Mouse (Mus musculus) heart, adult 11 months (tissue): ENCODE measurements around the gene Gm44502.
A peak's percentile ranks its signal among the peaks of the same experiment; 100 is the strongest.

Experiments used
- DNase-seq: peaks from one replicate; pipeline ENCODE4 v3.0.0; 2022

The Gm44502 gene

GRCm38 (mm10) chr15:89396883-89397282 is 32.6 kb downstream of the Gm44502 start:
- no peak for DNase-seq

DNA sequence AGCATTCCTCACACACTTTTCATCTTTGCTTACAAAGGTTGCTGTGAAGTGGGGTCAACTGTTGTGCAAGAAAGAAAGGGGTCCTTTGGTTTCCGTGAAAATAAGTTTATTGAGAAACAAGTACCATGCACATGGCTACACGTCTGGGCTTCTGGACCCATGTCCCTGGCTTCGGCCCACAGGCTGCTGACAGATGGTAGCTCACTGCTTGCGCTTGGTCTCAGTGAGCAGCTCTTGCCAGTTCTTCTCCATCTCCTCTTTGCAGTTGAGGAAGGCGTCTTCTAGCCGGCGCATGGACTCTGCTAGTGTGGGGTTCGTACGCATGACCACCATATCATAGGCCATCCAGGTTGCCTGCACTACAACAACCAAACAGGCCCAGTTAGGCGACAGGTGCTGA is 39.4 kb downstream of the Gm44502 start:
- DNase-seq: no peak

- no peak for DNase-seq
Observed at GRCm38 (mm10) chr15:89387127-89387526, 42.4 kb downstream of the Gm44502 start.

DNA sequence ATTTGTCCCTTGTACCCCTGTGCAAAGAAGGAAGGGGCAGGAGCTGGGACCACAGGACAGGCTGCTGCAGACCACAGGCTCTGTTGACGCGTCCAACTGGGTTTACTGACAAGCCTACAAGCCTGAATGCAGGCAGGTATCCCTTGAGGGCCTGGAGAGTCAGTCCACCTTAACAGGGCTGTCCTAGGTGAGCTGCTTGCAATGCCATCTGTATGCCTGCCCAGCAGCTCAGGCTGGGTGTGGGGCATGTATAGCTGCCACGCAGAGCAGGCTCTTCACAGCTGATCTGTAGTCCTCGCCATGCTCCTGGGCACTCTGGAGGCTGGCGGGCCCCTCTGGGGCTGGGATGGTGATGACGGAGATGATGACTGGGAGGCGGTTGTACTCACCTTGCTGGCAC is 44.9 kb downstream of the Gm44502 start, which contains the start of gene Klhdc7b:
TSS of gene Klhdc7b (plus strand) at position 301 of the 400 bp plus-strand sequence.
- DNase-seq: no peak

DNA sequence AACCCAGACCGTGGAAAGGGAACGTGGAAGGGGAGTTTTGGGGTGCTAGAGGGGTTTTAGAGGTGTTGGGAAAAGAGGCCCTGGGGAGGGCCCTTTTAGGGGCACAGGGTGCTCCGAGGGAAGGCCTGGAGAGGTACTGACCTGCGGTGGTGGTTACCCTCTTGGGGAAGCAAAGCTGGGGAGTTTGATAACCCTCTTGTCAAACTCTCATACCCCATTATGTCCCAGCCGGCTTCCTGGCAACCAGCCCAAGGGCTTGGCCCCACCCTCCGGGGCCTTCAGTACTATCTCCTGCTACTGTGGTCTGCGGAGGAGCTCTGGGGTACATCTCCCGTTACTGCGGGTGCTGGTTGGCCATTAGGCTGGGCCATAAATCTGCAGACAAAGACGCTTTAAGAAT is 50.1 kb downstream of the Gm44502 start:
- DNase-seq: peak; percentile 94

DNA sequence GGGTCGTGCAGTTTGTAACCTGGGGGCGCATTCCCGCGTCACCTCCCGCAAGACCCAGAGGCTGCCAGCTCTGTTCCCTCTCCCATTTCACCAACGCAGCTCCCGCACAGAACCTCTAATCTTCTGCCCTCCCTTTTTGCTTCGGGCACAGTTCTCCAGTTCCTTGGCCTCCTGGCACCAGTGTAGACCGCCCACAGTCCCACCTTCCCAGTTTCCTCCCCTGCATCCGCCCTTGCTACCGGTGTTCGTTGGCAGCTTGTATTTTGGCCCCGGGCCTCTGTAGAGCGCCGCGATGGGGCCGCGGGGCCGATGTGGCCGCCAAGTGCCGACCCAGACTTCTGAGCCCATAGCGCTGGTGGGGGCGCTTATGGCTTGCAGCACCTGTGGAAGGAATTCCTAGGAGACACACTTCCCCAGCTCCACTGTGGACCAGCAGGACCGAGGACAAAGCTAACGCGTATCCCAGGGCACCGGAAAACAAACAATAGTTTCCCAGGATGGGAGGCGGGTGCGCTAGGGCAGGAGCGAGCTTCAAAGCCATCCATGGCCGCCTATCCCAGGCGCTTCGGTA is 50.6 kb downstream of the Gm44502 start, which contains the start of gene Odf3b:
TSS of gene Odf3b (minus strand) at position 452 of the 571 bp plus-strand sequence.
- peak; percentile 98 for DNase-seq

DNA sequence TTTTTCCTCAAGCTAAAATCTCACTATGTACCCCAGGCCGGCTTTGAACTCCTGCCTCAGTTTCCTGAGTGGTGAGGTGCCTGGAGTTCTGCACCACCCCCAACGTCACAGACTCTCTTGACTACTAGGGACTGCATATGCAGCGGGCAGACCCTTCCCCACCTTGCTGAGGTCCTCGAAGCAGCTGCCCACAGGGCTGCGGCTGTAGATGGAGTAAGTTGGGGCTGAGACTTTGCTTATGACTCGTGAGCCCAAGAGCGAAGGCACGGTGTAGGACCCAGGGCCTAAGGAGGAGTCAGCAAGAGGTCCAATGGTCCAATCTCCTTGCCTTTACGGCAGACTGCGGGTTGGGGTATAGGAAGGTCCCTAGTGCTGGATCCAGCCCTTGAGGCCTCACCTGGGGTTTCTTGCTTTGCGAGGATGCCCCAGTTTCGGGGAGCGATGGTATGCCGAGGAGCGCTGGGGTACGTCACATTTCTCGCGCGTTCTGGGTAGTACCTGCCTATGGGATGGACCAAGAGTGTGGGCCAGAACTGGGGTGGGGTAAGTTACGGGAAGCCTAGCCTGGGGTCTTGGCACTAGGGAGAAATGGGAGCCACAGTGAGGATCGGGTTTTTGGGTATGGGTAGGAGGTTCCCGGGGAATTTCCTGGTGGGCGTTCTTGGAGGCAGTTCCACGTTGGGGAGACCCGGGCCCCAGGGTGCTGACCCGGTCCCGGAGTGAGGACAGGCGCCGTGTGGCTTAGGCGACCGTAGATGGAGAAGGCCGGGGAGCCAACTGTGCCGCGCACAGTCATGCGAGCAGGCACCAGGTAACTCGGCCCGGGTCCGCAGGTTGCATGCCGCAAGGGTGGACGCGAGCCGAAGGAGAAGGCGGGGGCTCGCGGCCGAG is 51.3 kb downstream of the Gm44502 start:
- no peak for DNase-seq

GRCm38 (mm10) chr15:89377362-89377761 is 52.1 kb downstream of the Gm44502 start:
- no peak for DNase-seq

DNA sequence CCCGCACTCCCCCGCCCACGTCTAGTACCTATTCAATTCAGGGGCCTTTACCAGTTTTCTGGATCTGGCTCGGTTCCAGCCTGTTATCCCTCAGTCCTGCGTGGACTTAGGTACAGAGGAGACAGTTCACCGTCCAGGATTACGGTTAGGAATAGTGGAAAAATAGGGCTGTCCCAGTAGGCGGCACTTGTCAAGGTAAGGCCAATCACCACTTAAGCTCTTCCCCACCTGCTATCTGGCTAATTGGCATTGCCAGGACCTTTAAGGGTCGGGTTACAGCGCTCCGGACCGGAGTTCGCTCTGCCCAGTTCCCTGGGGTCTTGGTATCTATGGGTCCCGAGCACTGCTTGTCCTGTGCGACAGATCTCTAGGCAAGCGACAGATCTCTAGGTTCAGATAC is 52.5 kb downstream of the Gm44502 start, which contains the start of gene Tymp:
TSS of gene Tymp (minus strand) at position 83 of the 400 bp plus-strand sequence.
- no peak for DNase-seq

- DNase-seq: no peak
Observed at GRCm38 (mm10) chr15:89376040-89376439, 53.5 kb downstream of the Gm44502 start.

DNA sequence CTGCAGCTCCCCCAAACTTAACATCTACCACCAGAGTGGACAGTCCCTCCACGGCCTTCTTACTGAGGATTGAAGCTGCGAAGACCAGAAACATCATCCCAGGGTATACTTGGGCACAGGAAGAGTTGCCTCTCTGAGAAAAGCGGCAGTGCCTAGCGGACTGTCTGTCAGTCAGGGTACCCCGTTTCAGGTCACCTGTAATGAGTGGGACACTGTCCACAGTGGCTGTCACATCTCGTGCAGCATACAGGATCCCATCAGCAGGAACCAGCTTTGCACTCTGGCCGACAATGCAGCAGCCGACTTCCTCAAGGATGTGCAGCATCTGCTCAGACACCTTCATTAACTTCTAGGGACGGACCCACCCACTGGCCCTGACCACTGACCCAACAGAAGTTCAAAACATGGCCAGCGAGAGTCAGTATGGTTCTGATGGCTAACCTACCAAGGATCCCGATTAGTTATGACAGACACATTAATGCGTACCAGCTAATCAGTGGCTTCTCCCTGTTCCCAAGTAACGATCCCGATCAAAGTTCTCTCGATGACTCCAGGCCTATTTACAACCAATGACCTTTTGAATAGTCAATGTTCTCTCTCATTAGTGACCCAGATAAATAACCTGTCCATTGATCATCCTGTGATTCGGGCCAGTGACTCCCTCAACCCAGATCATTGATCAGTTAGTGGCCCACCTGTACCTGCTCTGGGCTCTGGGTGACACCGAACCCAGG is 54.5 kb downstream of the Gm44502 start:
- DNase-seq: no peak

DNA sequence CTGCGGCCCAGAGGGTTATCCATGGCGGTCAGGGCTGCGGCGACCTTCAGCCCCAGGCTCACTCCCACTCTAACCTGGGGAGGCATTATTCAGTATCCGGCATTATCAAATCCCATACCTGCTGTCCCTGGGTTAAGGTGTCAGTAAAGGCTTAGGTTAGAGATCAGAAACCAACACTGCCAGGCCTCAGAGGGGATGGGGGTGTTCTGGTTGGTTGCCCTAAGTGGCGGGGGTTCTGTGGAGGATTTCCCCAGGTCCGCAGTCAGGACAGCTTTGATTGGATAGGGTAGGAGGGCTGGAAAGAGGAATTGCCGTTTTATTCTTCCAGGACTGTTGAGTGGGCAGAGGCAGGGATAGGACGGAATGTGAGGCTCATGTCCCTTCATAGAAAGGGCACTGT is 55.2 kb downstream of the Gm44502 start:
- no peak for DNase-seq

GRCm38 (mm10) chr15:89373762-89374248 is 55.7 kb downstream of the Gm44502 start, which contains the start of gene Sco2:
Gene Sco2 (minus strand): TSS chr15:89373846.
- peak; percentile 99 for DNase-seq

- peak; percentile 99 for DNase-seq
Observed at GRCm38 (mm10) chr15:89373027-89373761, 56.3 kb downstream of the Gm44502 start.

GRCm38 (mm10) chr15:89372536-89372935 is 57.0 kb downstream of the Gm44502 start:
- DNase-seq: no peak

- DNase-seq: peak; percentile 92
Observed at GRCm38 (mm10) chr15:89372068-89372467, 57.4 kb downstream of the Gm44502 start.
